Mouse (Mus musculus) olfactory bulb, adult 2 months (tissue): ENCODE data around the gene Nlgn2.

Experiments
- CTCF ChIP-seq: fragments of 200-500 bp; IDR thresholded peaks from 2 replicates; pipeline ENCODE4 v1.5.1; 2012; ENCODE audit warnings: low read depth, mild to moderate bottlenecking, low read length, moderate library complexity; ENCODE audit not compliant: insufficient read depth
- POLR2A ChIP-seq: fragments of 200-500 bp; IDR thresholded peaks from 2 replicates; pipeline ENCODE4 v1.6.1; 2012; ENCODE audit warnings: mild to moderate bottlenecking, low read depth, low read length, moderate library complexity; ENCODE audit not compliant: insufficient read depth

DNA sequence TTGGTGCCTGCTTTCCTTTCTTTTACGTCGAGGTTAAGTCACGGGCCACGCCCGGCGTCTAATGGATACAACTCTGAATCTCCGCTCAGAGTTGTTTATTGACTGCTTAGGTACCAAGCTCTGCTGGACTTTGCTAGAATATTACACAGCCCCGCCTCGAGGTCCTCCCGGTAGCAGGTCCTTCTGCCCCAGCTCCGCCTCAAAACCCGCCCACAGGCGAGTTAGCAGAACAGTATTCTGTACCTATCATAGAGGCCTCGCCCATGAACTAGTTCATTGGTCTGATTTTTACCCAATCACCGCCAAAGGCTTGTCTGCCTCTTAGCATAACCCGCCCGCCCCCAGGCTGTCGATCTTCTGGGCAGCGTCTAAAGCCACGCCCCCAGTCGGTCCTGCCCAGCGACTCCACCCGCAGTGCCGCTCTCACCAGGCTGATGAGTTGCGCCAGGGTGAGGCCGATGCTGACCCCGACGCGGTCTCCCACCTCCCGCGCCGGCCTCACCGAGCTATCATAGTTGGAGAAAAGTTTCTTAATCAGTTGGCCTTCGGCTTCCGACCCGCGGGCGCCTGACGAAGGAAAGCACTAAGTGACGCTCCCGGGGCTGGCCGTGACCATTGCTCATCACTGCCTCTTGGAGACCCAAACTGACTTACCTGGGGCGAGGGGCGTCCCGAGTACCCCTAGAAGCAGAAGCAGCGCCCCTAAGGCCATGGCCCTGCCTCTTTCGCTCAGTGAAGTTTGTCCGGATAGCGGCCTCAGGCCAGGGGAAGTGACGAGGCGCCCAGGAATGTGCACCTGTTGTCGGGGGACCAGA, 42.2 kb downstream of the Nlgn2 start, which contains the start of gene Chrnb1:
- TF ChIP-seq CTCF (no peak), POLR2A (0 out of 2 replicates have a peak, but pooled peaks have one; percentile 15)
